Mouse (Mus musculus): ENCODE results near the gene Esd.

DNA sequence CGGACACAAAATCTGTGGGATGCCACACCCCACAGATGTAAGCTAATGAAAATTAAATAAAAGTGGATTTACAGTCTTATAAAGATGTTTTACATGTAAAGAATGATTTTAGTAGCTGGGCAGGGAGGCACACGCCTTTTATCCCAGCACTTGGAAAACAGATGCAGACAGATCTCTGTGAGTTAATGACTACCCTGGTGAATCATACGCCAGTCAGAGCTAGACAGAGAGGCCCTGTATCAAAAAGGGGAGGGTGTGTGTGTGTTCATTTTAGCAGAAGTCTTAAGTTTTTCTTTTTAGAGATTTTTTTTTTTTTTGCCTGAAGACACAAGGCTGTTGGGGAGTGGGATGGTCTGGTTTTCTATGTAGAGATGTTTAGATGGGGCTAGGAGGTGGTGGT lies 55.6 kb downstream of the Esd start:
- TF ChIP-seq POLR2A (IDR thresholded peaks at IDR 0.05; ENCODE audit: low read depth, low read length) (no peak), CTCF (conservative IDR thresholded peaks at IDR 0.05; ENCODE audit: insufficient read depth, insufficient read length, low read depth, low read length) (no peak)

All from kidney, adult 2 months (tissue).